In genomic region chr3:138442612-138443464, GRCm38 (mm10) we compare ENCODE assay signal across 8 mouse cellular contexts. TPM values are rescaled to one million over a fixed set of nuclear protein-coding genes. Genes with fewer than 3 reads are reported as not detected.
A peak's percentile ranks its signal among the peaks of the same experiment; 100 is the strongest.
DNase-seq lines count a peak whose midpoint lies in the region; ATAC-seq and TF ChIP-seq lines count a peak whose summit lies in the region.

Adh5 (plus strand) TSS chr3:138443093.

- TF ChIP-seq CTCF in CH12.LX (conservative IDR thresholded peaks at IDR 0.05 in 1 of 2, IDR thresholded peaks at IDR 0.05 in 1 of 2; ENCODE audit: low read depth in 2 of 2, low read length in 2 of 2): peak in 1 of 2 experiments; percentile 17; a peak in 1 of 4 replicates
- peak; percentile 14; the same call in 1 of the 2 replicates for TF ChIP-seq CTCF in heart, postnatal 0 days (IDR thresholded peaks at IDR 0.05; ENCODE audit: low read depth)
- TF ChIP-seq CTCF in testis, adult 2 months (IDR thresholded peaks at IDR 0.05; ENCODE audit: control insufficient read depth, insufficient read depth, insufficient replicate concordance, low read depth, low read length): no peak

- peak; percentile 99 for TF ChIP-seq POLR2A in CH12.LX (IDR thresholded peaks at IDR 0.05; ENCODE audit: low read depth, low read length)
- TF ChIP-seq POLR2A in testis, adult 2 months (IDR thresholded peaks at IDR 0.05; ENCODE audit: control insufficient read depth, low read depth, low read length): peak; percentile 84

- H3K9me3 ChIP-seq in CH12.LX (replicated peaks; ENCODE audit: low read length): no peaks in the 10 kb centered on the region
- no peaks in the 10 kb centered on the region for H3K9me3 ChIP-seq in forebrain, embryonic 12.5 days
- no peaks in the 10 kb centered on the region for H3K9me3 ChIP-seq in heart, postnatal 0 days (replicated peaks; ENCODE audit: control insufficient read depth, low read length)
- no peaks in the 10 kb centered on the region for H3K9me3 ChIP-seq in liver, embryonic 16.5 days (replicated peaks; ENCODE audit: control insufficient read depth, low read length)
- no peaks in the 10 kb centered on the region for H3K9me3 ChIP-seq in neural tube, embryonic 13.5 days

- TF ChIP-seq EP300 in CH12.LX (IDR thresholded peaks at IDR 0.05; ENCODE audit: low read length): 0 out of 2 replicates have a peak, but pooled peaks have one; percentile 14
- no peak; the same call in 1 of the 2 replicates for TF ChIP-seq EP300 in heart, postnatal 0 days (IDR thresholded peaks at IDR 0.05; ENCODE audit: low read depth)

- peak; percentile 97 for DNase-seq in CH12.LX (ENCODE audit: extremely low read depth)
- peak; percentile 84 for DNase-seq in c-Kit-positive CD71-positive TER-119-negative erythroid progenitor cells, embryonic 14.5 days (ENCODE audit: low read depth)
- peak; percentile 92 for DNase-seq in heart, postnatal 0 days (ENCODE audit: low spot score)
- peak; percentile 93 to 95 for DNase-seq in kidney, postnatal 4 days

- H3K36me3 ChIP-seq in CH12.LX (replicated peaks in 1 of 2; ENCODE audit: control insufficient read depth in 1 of 2, insufficient read depth in 1 of 2, low read length in 1 of 2): peaks cover 28 to 37% of the 10 kb centered on the region in 2 experiments
- peaks cover 26% of the 10 kb centered on the region for H3K36me3 ChIP-seq in forebrain, embryonic 12.5 days (replicated peaks)
- peaks cover 28% of the 10 kb centered on the region for H3K36me3 ChIP-seq in heart, postnatal 0 days (replicated peaks; ENCODE audit: control insufficient read depth, insufficient read depth, low read length)
- peaks cover 8% of the 10 kb centered on the region; the same call in 1 of the 2 replicates for H3K36me3 ChIP-seq in liver, embryonic 16.5 days (ENCODE audit: control insufficient read depth, insufficient read depth)
- peaks cover 29% of the 10 kb centered on the region for H3K36me3 ChIP-seq in neural tube, embryonic 13.5 days
- no peaks in the 10 kb centered on the region for H3K36me3 ChIP-seq in testis, adult 2 months (ENCODE audit: control insufficient read depth, insufficient read depth, low read length)

- H3K27ac ChIP-seq in CH12.LX (ENCODE audit: insufficient read depth, low read depth): peak within 1 kb of the TSS; percentile 53; the same call in 1 of the 2 replicates
- H3K27ac ChIP-seq in forebrain, embryonic 12.5 days: peak within 1 kb of the TSS; percentile 82
- peak within 1 kb of the TSS; percentile 95 for H3K27ac ChIP-seq in heart, postnatal 0 days (ENCODE audit: low read depth)
- peak within 1 kb of the TSS; percentile 94 for H3K27ac ChIP-seq in liver, embryonic 16.5 days (ENCODE audit: low read length)
- peak within 1 kb of the TSS; percentile 90 for H3K27ac ChIP-seq in neural tube, embryonic 13.5 days (replicated peaks)
- peak within 1 kb of the TSS; percentile 84 for H3K27ac ChIP-seq in testis, adult 2 months (ENCODE audit: control insufficient read depth, insufficient read depth, low read depth, low read length)

- WGBS in forebrain, embryonic 12.5 days: under 1% methylated on average over 86 of the region's 86 CpGs
- WGBS in heart, postnatal 0 days: under 1% methylated on average over 86 of the region's 86 CpGs
- under 1% methylated on average over 85 of the region's 86 CpGs for WGBS in liver, embryonic 16.5 days (ENCODE audit: insufficient replicate concordance)
- WGBS in neural tube, embryonic 13.5 days: under 1% methylated on average over 86 of the region's 86 CpGs

- in situ Hi-C loops in CH12.LX (cut with MboI; ENCODE audit: low pct_ligation_motif_present, low pct_unique_long_range_greater_than_20kb, low sequenced_read_pairs): loop anchor here (25.0 kb wide), 2 partner anchors 481 to 656 kb away; no protein-coding TSS in a partner anchor

- peaks cover 22% of the 10 kb centered on the region for H3K79me2 ChIP-seq in CH12.LX (replicated peaks; ENCODE audit: control insufficient read depth, extremely low read depth, insufficient read depth, poor library complexity, severe bottlenecking)

- peaks cover 7 to 24% of the 10 kb centered on the region in 2 experiments; a peak in 3 of 4 replicates for H3K4me1 ChIP-seq in CH12.LX (ENCODE audit: control insufficient read depth in 1 of 2, insufficient read depth in 2 of 2)
- peaks cover 20% of the 10 kb centered on the region for H3K4me1 ChIP-seq in forebrain, embryonic 12.5 days
- H3K4me1 ChIP-seq in heart, postnatal 0 days (ENCODE audit: control insufficient read depth, insufficient read depth): peaks cover 8% of the 10 kb centered on the region; the same call in 1 of the 2 replicates
- peaks cover 7% of the 10 kb centered on the region for H3K4me1 ChIP-seq in liver, embryonic 16.5 days (ENCODE audit: control insufficient read depth, low read depth, low read length)
- H3K4me1 ChIP-seq in neural tube, embryonic 13.5 days (replicated peaks): peaks cover 30% of the 10 kb centered on the region
- peaks cover 9% of the 10 kb centered on the region for H3K4me1 ChIP-seq in testis, adult 2 months (ENCODE audit: control insufficient read depth, insufficient read depth, low read length)

- peak within 1 kb of the TSS; percentile 77 to 92 (median 85) for H3K4me3 ChIP-seq in CH12.LX (replicated peaks in 1 of 3; ENCODE audit: low read depth in 2 of 3, low read length in 2 of 3, poor library complexity in 1 of 3)
- H3K4me3 ChIP-seq in forebrain, embryonic 12.5 days (replicated peaks): peak within 1 kb of the TSS; percentile 74
- peak within 1 kb of the TSS; percentile 98 for H3K4me3 ChIP-seq in heart, postnatal 0 days (ENCODE audit: low read depth, low read length)
- peak within 1 kb of the TSS; percentile 88 for H3K4me3 ChIP-seq in liver, embryonic 16.5 days (ENCODE audit: low read depth, low read length)
- H3K4me3 ChIP-seq in neural tube, embryonic 13.5 days: peak within 1 kb of the TSS; percentile 86
- H3K4me3 ChIP-seq in testis, adult 2 months (ENCODE audit: control insufficient read depth, low read depth, low read length): peak within 1 kb of the TSS; percentile 94

- ATAC-seq in forebrain, embryonic 12.5 days (ENCODE audit: low FRiP score): peak; percentile 99
- peak; percentile 100 for ATAC-seq in heart, postnatal 0 days (ENCODE audit: insufficient read depth, low read depth)
- peak; percentile 99 for ATAC-seq in liver, embryonic 16.5 days (ENCODE audit: low read depth)
- ATAC-seq in neural tube, embryonic 13.5 days (ENCODE audit: low read depth): peak; percentile 98

- no peaks in the 10 kb centered on the region for H3K27me3 ChIP-seq in CH12.LX (replicated peaks)
- H3K27me3 ChIP-seq in forebrain, embryonic 12.5 days: no peaks in the 10 kb centered on the region
- H3K27me3 ChIP-seq in heart, postnatal 0 days (ENCODE audit: control insufficient read depth, insufficient read depth, low read length): no peaks in the 10 kb centered on the region
- H3K27me3 ChIP-seq in liver, embryonic 16.5 days (ENCODE audit: control insufficient read depth, insufficient read depth, low read depth, low read length): no peaks in the 10 kb centered on the region
- H3K27me3 ChIP-seq in neural tube, embryonic 13.5 days: no peaks in the 10 kb centered on the region
- H3K27me3 ChIP-seq in testis, adult 2 months (ENCODE audit: control insufficient read depth, insufficient read depth, low read length): no peaks in the 10 kb centered on the region

- peak within 1 kb of the TSS; percentile 91 for H3K9ac ChIP-seq in CH12.LX (ENCODE audit: insufficient read depth, low read depth)
- peak within 1 kb of the TSS; percentile 83 for H3K9ac ChIP-seq in forebrain, embryonic 12.5 days
- peak within 1 kb of the TSS; percentile 93 for H3K9ac ChIP-seq in heart, postnatal 0 days (replicated peaks; ENCODE audit: low read depth, low read length)
- peak within 1 kb of the TSS; percentile 87 for H3K9ac ChIP-seq in liver, embryonic 16.5 days (ENCODE audit: low read depth, low read length)
- H3K9ac ChIP-seq in neural tube, embryonic 13.5 days: peak within 1 kb of the TSS; percentile 89

- H3K4me2 ChIP-seq in CH12.LX (ENCODE audit: insufficient read depth, low read depth, poor library complexity, severe bottlenecking): peak within 1 kb of the TSS; percentile 97
- peak within 1 kb of the TSS; percentile 78 for H3K4me2 ChIP-seq in forebrain, embryonic 12.5 days
- H3K4me2 ChIP-seq in heart, postnatal 0 days (ENCODE audit: low read depth, low read length): peak within 1 kb of the TSS; percentile 82
- peak within 1 kb of the TSS; percentile 97 for H3K4me2 ChIP-seq in liver, embryonic 16.5 days (ENCODE audit: low read depth, low read length)
- peak within 1 kb of the TSS; percentile 82 for H3K4me2 ChIP-seq in neural tube, embryonic 13.5 days

- TF ChIP-seq RAD21 in CH12.LX (IDR thresholded peaks at IDR 0.05; ENCODE audit: low read depth, low read length): no peak

- dilution Hi-C loops in CH12.LX (cut with MboI; ENCODE audit: extremely low pct_ligation_motif_present, extremely low pct_unique_long_range_greater_than_20kb, low sequenced_read_pairs): no loop called here

TF ChIP-seq in CH12.LX, 34 proteins besides CTCF, POLR2A, EP300 and RAD21 (continues in another document):
- TF ChIP-seq SMC3 (IDR thresholded peaks at IDR 0.05; ENCODE audit: low read depth, low read length) (no peak), MEF2A (IDR thresholded peaks at IDR 0.05; ENCODE audit: borderline replicate concordance, low read depth, low read length) (peak; percentile 30), TCF12 (IDR thresholded peaks at IDR 0.05; ENCODE audit: low read depth, low read length) (peak; percentile 71), JUN (IDR thresholded peaks at IDR 0.05; ENCODE audit: insufficient read depth, low read depth, low read length) (peak; percentile 34; the same call in 1 of the 2 replicates), MAFK (IDR thresholded peaks at IDR 0.05; ENCODE audit: insufficient replicate concordance, low read length) (no peak), TBP (conservative IDR thresholded peaks at IDR 0.05; ENCODE audit: low read depth, low read length) (peak; percentile 88), ZNF384 (IDR thresholded peaks at IDR 0.05; ENCODE audit: low read depth, low read length) (no peak; the same call in 1 of the 2 replicates), CHD2 (IDR thresholded peaks at IDR 0.05; ENCODE audit: low read length) (peak; percentile 71; the same call in 1 of the 2 replicates), UBTF (IDR thresholded peaks at IDR 0.05; ENCODE audit: low read depth, low read length) (peak; percentile 81; the same call in 1 of the 2 replicates), USF1 (IDR thresholded peaks at IDR 0.05; ENCODE audit: low read depth, low read length) (peak; percentile 65)

RNA-seq across cellular contexts. Expression of gene Adh5, which starts in this region (rescaled TPM):
- total RNA-seq in CH12.LX (2012; rRNA removed): 384 TPM in 2 replicates
- total RNA-seq in CH12.LX (2014; rRNA removed): 468 and 489 TPM in 2 replicates
- polyA plus RNA-seq in CH12.LX (2012; ENCODE audit: insufficient read length, low read depth): 487 and 508 TPM in 2 replicates
- 248 and 263 TPM in 2 replicates for polyA plus RNA-seq in forebrain, embryonic 12.5 days (2016; fragmentation: Nextera tagmentation; extraction: Ambion mirVana)
- total RNA-seq in heart, postnatal 0 days (2014; rRNA removed; ENCODE audit: low replicate concordance): 115 and 137 TPM in 2 replicates
- 169 and 170 TPM in 2 replicates for polyA plus RNA-seq in heart, postnatal 0 days (2015; fragmentation: Nextera tagmentation; extraction: Ambion mirVana)
- 178 and 180 TPM in 2 replicates for polyA plus RNA-seq in liver, embryonic 16.5 days (2015; fragmentation: Nextera tagmentation; extraction: Ambion mirVana)
- 218 and 255 TPM in 2 replicates for polyA plus RNA-seq in neural tube, embryonic 13.5 days (2015; fragmentation: Nextera tagmentation; extraction: Ambion mirVana)
- 19.2 and 19.3 TPM in 2 replicates for polyA plus RNA-seq in testis, adult 2 months (2012; rRNA removed)

Comparison
In these comparisons a context has a peak if more than half of its experiments do, and no peak if none do; other contexts are left out.
1. Peak in every context shown above with its lines: DNase-seq, ATAC-seq, H3K4me3 ChIP-seq and H3K27ac ChIP-seq.